Mouse (Mus musculus) thymus, adult 2 months (tissue): ENCODE data around the gene Dzip3.

ENCODE experiments used
- CTCF ChIP-seq: fragments of 200-500 bp; IDR thresholded peaks from 2 replicates; pipeline ENCODE4 v1.5.1; 2012; ENCODE audit warnings: mild to moderate bottlenecking, control low read depth, low read length, moderate library complexity, borderline replicate concordance; ENCODE audit not compliant: control insufficient read depth, poor library complexity, insufficient read depth; ENCODE audit errors: extremely low read depth
- POLR2A ChIP-seq: fragments of 200-500 bp; IDR thresholded peaks from 2 replicates; pipeline ENCODE4 v1.6.1; 2012; ENCODE audit warnings: mild to moderate bottlenecking, low read length, control low read depth, moderate library complexity; ENCODE audit not compliant: control insufficient read depth, poor library complexity, insufficient read depth; ENCODE audit errors: extremely low read depth

GRCm38 (mm10) chr16:48913206-48913605 is 80.8 kb downstream of the Dzip3 start:
- TF ChIP-seq CTCF: no peak
- TF ChIP-seq POLR2A: no peak
